Mouse (Mus musculus) embryonic facial prominence, embryonic 15.5 days (tissue): ENCODE measurements around the gene E2f4. TPM values are rescaled to one million over a fixed set of nuclear protein-coding genes. Genes with fewer than 3 reads are reported as not detected.

Source experiments
- ATAC-seq: fragments of 200-750 bp; cut with Nextera tagmentation; 2 replicates; pipeline ENCODE4 v1.8.0; 2017; ENCODE audit warnings: low read depth, moderate TSS enrichment; ENCODE audit not compliant: insufficient number of reproducible peaks, low FRiP score, low TSS enrichment
- H3K27ac ChIP-seq: fragments of 300-500 bp; sonication (generic); replicated peaks from 2 replicates; pipeline ENCODE4 v1.5.1; 2015; ENCODE audit warnings: mild to moderate bottlenecking, inconsistent platforms
- H3K27me3 ChIP-seq: fragments of 300-500 bp; sonication (generic); 2 replicates; pipeline ENCODE4 v1.6.1; 2015; ENCODE audit warnings: inconsistent platforms
- H3K36me3 ChIP-seq: fragments of 300-500 bp; sonication (generic); 2 replicates; pipeline ENCODE4 v1.6.1; 2015; ENCODE audit warnings: mild to moderate bottlenecking, inconsistent platforms
- H3K4me1 ChIP-seq: fragments of 300-500 bp; sonication (generic); 2 replicates; pipeline ENCODE4 v1.6.1; 2015; ENCODE audit warnings: inconsistent platforms
- H3K4me2 ChIP-seq: fragments of 300-500 bp; sonication (generic); replicated peaks from 2 replicates; pipeline ENCODE4 v1.6.1; 2015; ENCODE audit warnings: mild to moderate bottlenecking, inconsistent platforms
- H3K4me3 ChIP-seq: fragments of 300-500 bp; sonication (generic); replicated peaks from 2 replicates; pipeline ENCODE4 v1.5.1; 2015; ENCODE audit warnings: mild to moderate bottlenecking, inconsistent platforms
- H3K9ac ChIP-seq: fragments of 300-500 bp; sonication (generic); 2 replicates; pipeline ENCODE4 v1.6.1; 2015; ENCODE audit warnings: inconsistent platforms
- H3K9me3 ChIP-seq: fragments of 300-500 bp; sonication (generic); replicated peaks from 2 replicates; pipeline ENCODE4 v1.6.1; 2016; ENCODE audit warnings: inconsistent platforms
- WGBS: fragments of 180-500 bp; shearing (Covaris S2); methylation state at CpG from one replicate; pipeline ENCODE4 v1.1.7; 2015; 5-methylcytosine and 5-hydroxymethylcytosine counted together
- polyA plus RNA-seq: library from polyadenylated mRNA; unstranded; fragments of >200 nt; fragmentation: Nextera tagmentation; extraction: Ambion mirVana; gene quantifications from 2 replicates; pipeline ENCODE4 v1.2.1, GENCODE M21; 2015

The E2f4 gene
- polyA plus RNA-seq, 1 experiment from 2014 or later: 79.6 TPM

DNA sequence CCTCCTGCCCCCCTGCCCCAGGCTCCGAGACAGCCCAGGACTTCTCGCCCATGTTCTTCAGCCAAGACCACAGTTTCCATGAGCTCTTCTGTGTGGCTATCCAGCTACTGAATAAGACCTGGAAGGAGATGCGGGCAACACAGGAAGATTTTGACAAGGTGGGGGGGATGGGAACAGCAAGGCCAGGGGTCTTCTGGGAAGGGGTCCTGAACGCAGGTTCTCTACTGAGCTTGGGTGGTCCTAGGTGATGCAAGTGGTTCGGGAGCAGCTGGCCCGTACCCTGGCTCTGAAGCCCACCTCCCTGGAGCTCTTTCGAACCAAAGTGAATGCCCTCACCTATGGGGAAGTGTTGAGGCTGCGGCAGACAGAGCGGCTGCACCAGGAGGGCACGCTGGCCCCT lies 11.0 kb downstream of the E2f4 start:
- Histone ChIP-seq H3K27ac (no peak overlapping the region), H3K9me3 (no peaks in the 10 kb centered on the region), H3K36me3 (peaks cover 71% of the 10 kb centered on the region), H3K27me3 (no peaks in the 10 kb centered on the region), H3K4me2 (no peak overlapping the region), H3K9ac (no peak overlapping the region), H3K4me3 (no peak overlapping the region), H3K4me1 (peaks cover 29% of the 10 kb centered on the region)
- WGBS: 93% methylated on average over 10 of the region's 10 CpGs
- no peak for ATAC-seq

DNA sequence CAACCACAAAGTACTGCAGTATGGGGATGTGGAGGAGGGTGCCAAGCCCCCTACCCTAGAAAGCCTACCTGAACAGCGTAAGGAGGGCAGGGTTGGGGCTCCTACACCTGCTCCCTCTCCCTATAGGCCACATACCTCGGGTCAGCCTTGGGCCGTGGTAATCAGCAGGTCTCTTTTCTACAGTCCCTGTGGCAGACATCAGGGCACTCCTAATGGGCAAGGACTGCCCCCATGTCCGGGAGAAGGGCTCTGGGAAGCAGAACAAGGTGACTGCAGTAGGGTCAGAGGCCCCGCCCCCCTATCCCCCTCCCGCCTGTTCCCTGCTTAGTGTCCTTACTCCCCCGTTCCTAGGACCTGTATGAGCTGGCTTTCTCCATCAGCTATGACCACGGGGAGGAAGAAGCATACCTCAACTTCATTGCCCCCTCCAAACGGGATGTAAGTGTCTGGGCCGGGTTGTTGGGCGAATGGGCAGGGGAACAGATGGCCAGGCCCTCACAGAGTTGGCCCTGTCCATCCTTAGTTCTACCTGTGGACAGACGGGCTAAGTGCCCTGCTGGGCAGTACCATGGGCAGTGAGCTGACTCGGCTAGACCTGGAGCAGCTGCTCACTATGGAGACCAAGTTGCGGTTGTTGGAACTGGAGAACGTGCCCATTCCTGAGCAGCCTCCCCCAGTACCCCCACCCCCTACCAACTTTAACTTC lies 11.8 kb downstream of the E2f4 start:
- no peaks in the 10 kb centered on the region for H3K27me3 ChIP-seq
- peaks cover 24% of the 10 kb centered on the region for H3K4me1 ChIP-seq
- H3K9ac ChIP-seq: no peak overlapping the region
- no peak overlapping the region for H3K4me2 ChIP-seq
- no peak overlapping the region for H3K4me3 ChIP-seq
- WGBS: 80% methylated on average over 15 of the region's 15 CpGs
- H3K27ac ChIP-seq: no peak overlapping the region
- peaks cover 68% of the 10 kb centered on the region for H3K36me3 ChIP-seq
- no peaks in the 10 kb centered on the region for H3K9me3 ChIP-seq
- no peak for ATAC-seq

GRCm38 (mm10) chr8:105310118-105310517 lies 12.7 kb downstream of the E2f4 start:
- Histone ChIP-seq H3K27ac (no peak overlapping the region), H3K9ac (no peak overlapping the region), H3K4me2 (no peak overlapping the region), H3K4me3 (no peak overlapping the region), H3K4me1 (peaks cover 16% of the 10 kb centered on the region), H3K36me3 (peaks cover 70% of the 10 kb centered on the region), H3K27me3 (no peaks in the 10 kb centered on the region), H3K9me3 (no peaks in the 10 kb centered on the region)
- WGBS: 81% methylated on average over 8 of the region's 8 CpGs
- ATAC-seq: no peak

DNA sequence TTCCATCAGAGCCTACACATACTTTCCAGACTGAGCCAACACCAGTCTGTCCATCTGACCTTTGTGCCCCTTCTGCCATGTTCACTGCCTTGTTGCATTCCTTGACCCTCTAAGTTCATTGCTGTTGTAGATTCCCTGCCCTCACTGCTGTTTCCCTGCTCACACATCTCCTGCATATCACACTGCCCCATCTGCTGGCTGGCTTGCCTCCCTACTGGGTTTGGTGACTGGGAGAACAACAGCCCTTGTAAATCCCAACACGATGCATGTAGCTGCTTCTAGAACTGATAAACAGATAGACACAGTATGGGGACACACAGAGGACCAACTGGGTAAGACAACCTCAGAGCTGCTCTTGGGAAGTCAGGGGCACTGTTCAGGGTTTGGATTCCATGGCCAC lies 14.3 kb downstream of the E2f4 start:
- Histone ChIP-seq H3K9me3 (no peaks in the 10 kb centered on the region), H3K36me3 (peaks cover 81% of the 10 kb centered on the region), H3K27me3 (no peaks in the 10 kb centered on the region), H3K4me1 (no peaks in the 10 kb centered on the region), H3K4me3 (no peak overlapping the region), H3K9ac (no peak overlapping the region), H3K4me2 (no peak overlapping the region), H3K27ac (no peak overlapping the region)
- 81% methylated on average over 1 of the region's 1 CpGs for WGBS
- no peak for ATAC-seq

GRCm38 (mm10) chr8:105312891-105313481 lies 15.5 kb downstream of the E2f4 start:
- Histone ChIP-seq H3K9ac (no peak overlapping the region), H3K4me1 (no peaks in the 10 kb centered on the region), H3K36me3 (peaks cover 78% of the 10 kb centered on the region), H3K9me3 (no peaks in the 10 kb centered on the region), H3K27me3 (no peaks in the 10 kb centered on the region), H3K27ac (no peak overlapping the region), H3K4me3 (no peak overlapping the region), H3K4me2 (no peak overlapping the region)
- no peak for ATAC-seq
- WGBS: 88% methylated on average over 8 of the region's 8 CpGs

- Histone ChIP-seq H3K27ac (no peak overlapping the region), H3K9me3 (no peaks in the 10 kb centered on the region), H3K4me2 (no peak overlapping the region), H3K4me1 (no peaks in the 10 kb centered on the region), H3K4me3 (no peak overlapping the region), H3K27me3 (no peaks in the 10 kb centered on the region), H3K36me3 (peaks cover 78% of the 10 kb centered on the region), H3K9ac (no peak overlapping the region)
- ATAC-seq: no peak
- WGBS: 79% methylated on average over 9 of the region's 9 CpGs
Measured at GRCm38 (mm10) chr8:105313622-105314402, 16.3 kb downstream of the E2f4 start.

- no peaks in the 10 kb centered on the region for H3K4me1 ChIP-seq
- no peaks in the 10 kb centered on the region for H3K27me3 ChIP-seq
- no peak overlapping the region for H3K4me2 ChIP-seq
- 83% methylated on average over 18 of the region's 18 CpGs for WGBS
- 0 out of 2 replicates have a peak, but pooled peaks have one; percentile 17 for ATAC-seq
- no peak overlapping the region for H3K27ac ChIP-seq
- H3K4me3 ChIP-seq: no peak overlapping the region
- H3K36me3 ChIP-seq: peaks cover 74% of the 10 kb centered on the region
- no peak overlapping the region for H3K9ac ChIP-seq
- no peaks in the 10 kb centered on the region for H3K9me3 ChIP-seq
Measured at GRCm38 (mm10) chr8:105315073-105315769, 17.8 kb downstream of the E2f4 start.

DNA sequence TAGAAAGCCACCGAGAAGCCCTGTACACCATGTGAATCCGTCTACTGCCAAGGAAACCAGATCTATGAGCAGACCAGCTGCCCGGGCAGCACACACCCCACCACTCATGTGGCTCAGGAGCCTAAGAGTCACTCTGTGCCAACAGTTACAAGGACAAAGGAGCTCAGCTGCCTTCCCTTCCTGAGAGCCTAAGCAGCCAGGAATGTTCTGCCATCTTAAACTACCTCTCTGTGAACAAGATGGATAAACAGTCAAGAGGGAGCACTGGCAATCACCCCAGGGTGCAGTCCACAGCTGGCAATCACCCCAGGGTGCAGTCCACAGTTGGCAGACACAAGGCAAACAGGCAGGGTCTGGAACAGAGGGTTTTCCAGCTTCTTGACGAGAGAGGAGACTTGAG lies 20.5 kb downstream of the E2f4 start:
- no peak overlapping the region for H3K4me3 ChIP-seq
- H3K9ac ChIP-seq: no peak overlapping the region
- no peaks in the 10 kb centered on the region for H3K27me3 ChIP-seq
- no peaks in the 10 kb centered on the region for H3K4me1 ChIP-seq
- H3K36me3 ChIP-seq: peaks cover 54% of the 10 kb centered on the region
- no peak overlapping the region for H3K27ac ChIP-seq
- no peak overlapping the region for H3K4me2 ChIP-seq
- H3K9me3 ChIP-seq: no peaks in the 10 kb centered on the region
- 79% methylated on average over 4 of the region's 4 CpGs for WGBS
- ATAC-seq: no peak

GRCm38 (mm10) chr8:105318662-105319190 lies 21.3 kb downstream of the E2f4 start:
- no peak overlapping the region for H3K9ac ChIP-seq
- peaks cover 50% of the 10 kb centered on the region for H3K36me3 ChIP-seq
- no peaks in the 10 kb centered on the region for H3K4me1 ChIP-seq
- no peak overlapping the region for H3K4me2 ChIP-seq
- H3K27ac ChIP-seq: no peak overlapping the region
- 84% methylated on average over 11 of the region's 11 CpGs for WGBS
- ATAC-seq: no peak
- H3K9me3 ChIP-seq: no peaks in the 10 kb centered on the region
- no peaks in the 10 kb centered on the region for H3K27me3 ChIP-seq
- no peak overlapping the region for H3K4me3 ChIP-seq

GRCm38 (mm10) chr8:105323183-105323582 lies 25.7 kb downstream of the E2f4 start:
- H3K27ac ChIP-seq: no peak overlapping the region
- no peak overlapping the region for H3K4me2 ChIP-seq
- 93% methylated on average over 4 of the region's 4 CpGs for WGBS
- H3K9ac ChIP-seq: no peak overlapping the region
- no peak overlapping the region for H3K4me3 ChIP-seq
- H3K36me3 ChIP-seq: peaks cover 29% of the 10 kb centered on the region
- no peaks in the 10 kb centered on the region for H3K27me3 ChIP-seq
- no peak for ATAC-seq
- peaks cover 18% of the 10 kb centered on the region for H3K4me1 ChIP-seq
- no peaks in the 10 kb centered on the region for H3K9me3 ChIP-seq

- Histone ChIP-seq H3K36me3 (peaks cover 37% of the 10 kb centered on the region), H3K9me3 (no peaks in the 10 kb centered on the region), H3K4me3 (peak overlapping the region; percentile 91), H3K9ac (peak overlapping the region; percentile 93), H3K4me1 (peaks cover 18% of the 10 kb centered on the region), H3K27me3 (no peaks in the 10 kb centered on the region), H3K4me2 (peak overlapping the region; percentile 80), H3K27ac (peak overlapping the region; percentile 94)
- ATAC-seq: no peak; the same call in 1 of the 2 replicates
- 1% methylated on average over 12 of the region's 12 CpGs for WGBS
Measured at GRCm38 (mm10) chr8:105325641-105326093, 28.2 kb downstream of the E2f4 start.
